Mouse (Mus musculus) heart, adult 2 months (tissue): ENCODE results near the gene Vdac1. TPM values are rescaled to one million over a fixed set of nuclear protein-coding genes. Genes with fewer than 3 reads are reported as not detected.

Experiments used
- DNase-seq, 2 experiments: peaks; one replicate each; pipeline ENCODE4 v3.0.0; 2021
- H3K27ac ChIP-seq: fragments of 200-600 bp; 2 replicates; pipeline ENCODE4 v1.8.1; 2022
- H3K27me3 ChIP-seq: fragments of 200-500 bp; 2 replicates; pipeline ENCODE4 v1.6.1; 2012; ENCODE audit warnings: mild to moderate bottlenecking, low read length, inconsistent platforms, mixed read lengths; ENCODE audit not compliant: control insufficient read depth, insufficient read depth
- H3K36me3 ChIP-seq: fragments of 200-500 bp; 2 replicates; pipeline ENCODE4 v1.6.1; 2012; ENCODE audit warnings: low read length, inconsistent platforms; ENCODE audit not compliant: control insufficient read depth, insufficient read depth
- H3K4me1 ChIP-seq: fragments of 200-500 bp; 2 replicates; pipeline ENCODE4 v1.6.1; 2011; ENCODE audit warnings: low read length; ENCODE audit not compliant: control insufficient read depth, insufficient read depth
- H3K4me3 ChIP-seq: fragments of 200-600 bp; 2 replicates; pipeline ENCODE4 v1.8.1; 2022
- H3K79me2 ChIP-seq: fragments of 200-500 bp; replicated peaks from 2 replicates; pipeline ENCODE4 v1.6.1; 2012; ENCODE audit warnings: mild to moderate bottlenecking, inconsistent platforms, low read length, moderate library complexity, mixed read lengths; ENCODE audit not compliant: control insufficient read depth, insufficient read depth
- H3K9ac ChIP-seq: fragments of 200-500 bp; 2 replicates; pipeline ENCODE4 v1.6.1; 2012; ENCODE audit warnings: low read depth, mild to moderate bottlenecking, control low read depth, inconsistent platforms, low read length, mixed read lengths
- CTCF ChIP-seq: fragments of 200-600 bp; IDR thresholded peaks from 2 replicates; pipeline ENCODE4 v1.8.1; 2022; ENCODE audit warnings: antibody characterized with exemption, mild to moderate bottlenecking, moderate library complexity
- EP300 ChIP-seq: fragments of 200-500 bp; IDR thresholded peaks from 2 replicates; pipeline ENCODE4 v1.6.1; 2011; ENCODE audit warnings: low read depth, low read length, control low read depth; ENCODE audit not compliant: insufficient read depth
- POLR2A ChIP-seq: fragments of 200-500 bp; IDR thresholded peaks from 2 replicates; pipeline ENCODE4 v1.6.1; 2011; ENCODE audit warnings: mild to moderate bottlenecking, low read depth, low read length, control low read depth; ENCODE audit not compliant: insufficient read depth
- WGBS: fragments of 180-500 bp; shearing (Covaris S2); methylation state at CpG from one replicate; pipeline ENCODE4 v1.1.7; 2018; 5-methylcytosine and 5-hydroxymethylcytosine counted together
- intact Hi-C: fragments of 180-260 bp; cut with DNase I; formaldehyde crosslinking; loops from one replicate; pipeline ENCODE4 v1.15.1; 2025
- polyA plus RNA-seq: library from polyadenylated mRNA; depleted of rRNA; stranded (reverse); fragments of >200 nt; gene quantifications from 2 replicates; pipeline ENCODE4 v1.2.3, GENCODE M21; 2012
- total RNA-seq, 2 experiments: library from RNA; stranded (reverse); gene quantifications; 2 replicates each; pipeline ENCODE4 v1.2.3; 2021

Vdac1 gene
- total and polyA plus RNA-seq, 3 experiments: 422 to 1,141 (median 987) TPM

- H3K27ac ChIP-seq: no peak overlapping the region
- DNase-seq: no peak
- H3K79me2 ChIP-seq: peaks cover 2% of the 10 kb centered on the region; the same call in 1 of the 2 replicates
- no peaks in the 10 kb centered on the region; the same call in 1 of the 2 replicates for H3K4me1 ChIP-seq
- no peak overlapping the region for H3K4me3 ChIP-seq
- no peaks in the 10 kb centered on the region for H3K36me3 ChIP-seq
- intact Hi-C loops: no loop called here
- no peaks in the 10 kb centered on the region for H3K27me3 ChIP-seq
- TF ChIP-seq CTCF (no peak), EP300 (no peak), POLR2A (no peak)
- WGBS: 82% methylated on average over 5 of the region's 5 CpGs
- no peak overlapping the region for H3K9ac ChIP-seq
These were observed 43.5 kb downstream of the Vdac1 start for GRCm38 (mm10) chr11:52404209-52404608.

GRCm38 (mm10) chr11:52405196-52405688, 44.6 kb downstream of the Vdac1 start:
- no peaks in the 10 kb centered on the region for H3K27me3 ChIP-seq
- no peak overlapping the region for H3K9ac ChIP-seq
- H3K4me1 ChIP-seq: no peaks in the 10 kb centered on the region; the same call in 1 of the 2 replicates
- 80% methylated on average over 9 of the region's 9 CpGs for WGBS
- no peak overlapping the region for H3K4me3 ChIP-seq
- H3K27ac ChIP-seq: no peak overlapping the region
- H3K79me2 ChIP-seq: no peaks in the 10 kb centered on the region
- intact Hi-C loops: no loop called here
- no peak for TF ChIP-seq EP300
- no peak for TF ChIP-seq CTCF
- no peak for TF ChIP-seq POLR2A
- H3K36me3 ChIP-seq: no peaks in the 10 kb centered on the region
- no peak for DNase-seq

GRCm38 (mm10) chr11:52409316-52409715, 48.7 kb downstream of the Vdac1 start:
- WGBS: 39% methylated on average over 5 of the region's 5 CpGs
- Histone ChIP-seq H3K4me3 (no peak overlapping the region), H3K27ac (no peak overlapping the region), H3K79me2 (no peaks in the 10 kb centered on the region), H3K36me3 (no peaks in the 10 kb centered on the region), H3K9ac (no peak overlapping the region), H3K27me3 (no peaks in the 10 kb centered on the region), H3K4me1 (no peaks in the 10 kb centered on the region)
- TF ChIP-seq EP300 (no peak), POLR2A (no peak), CTCF (no peak)
- intact Hi-C loops: no loop called here
- no peak for DNase-seq

- no peaks in the 10 kb centered on the region for H3K36me3 ChIP-seq
- H3K4me1 ChIP-seq: no peaks in the 10 kb centered on the region
- no peak for DNase-seq
- H3K27me3 ChIP-seq: no peaks in the 10 kb centered on the region
- 61% methylated on average over 5 of the region's 5 CpGs for WGBS
- no peak overlapping the region for H3K9ac ChIP-seq
- no peak overlapping the region for H3K27ac ChIP-seq
- no peak for TF ChIP-seq CTCF
- no peak for TF ChIP-seq POLR2A
- no peaks in the 10 kb centered on the region for H3K79me2 ChIP-seq
- intact Hi-C loops: no loop called here
- H3K4me3 ChIP-seq: no peak overlapping the region
These were observed 57.7 kb downstream of the Vdac1 start for GRCm38 (mm10) chr11:52418358-52418757.

GRCm38 (mm10) chr11:52419246-52419645, 58.6 kb downstream of the Vdac1 start:
- WGBS: 59% methylated on average over 5 of the region's 5 CpGs
- Histone ChIP-seq H3K36me3 (no peaks in the 10 kb centered on the region), H3K27me3 (no peaks in the 10 kb centered on the region), H3K9ac (no peak overlapping the region), H3K79me2 (no peaks in the 10 kb centered on the region), H3K4me1 (no peaks in the 10 kb centered on the region), H3K27ac (no peak overlapping the region), H3K4me3 (no peak overlapping the region)
- DNase-seq: no peak
- TF ChIP-seq POLR2A: no peak
- intact Hi-C loops: no loop called here

- 92% methylated on average over 7 of the region's 7 CpGs for WGBS
- intact Hi-C loops: loop anchor here (2.0 to 10.0 kb wide), 3 partner anchors 345 to 835 kb away; partner anchors contain the start of gene Fstl4
- no peak overlapping the region for H3K4me3 ChIP-seq
- DNase-seq: no peak
- no peaks in the 10 kb centered on the region for H3K4me1 ChIP-seq
- H3K36me3 ChIP-seq: no peaks in the 10 kb centered on the region
- no peaks in the 10 kb centered on the region for H3K27me3 ChIP-seq
- H3K27ac ChIP-seq: no peak overlapping the region
- no peaks in the 10 kb centered on the region for H3K79me2 ChIP-seq
- TF ChIP-seq POLR2A: no peak
- TF ChIP-seq EP300: no peak
- no peak for TF ChIP-seq CTCF
- no peak overlapping the region for H3K9ac ChIP-seq
These were observed 59.2 kb downstream of the Vdac1 start for GRCm38 (mm10) chr11:52419861-52420260.
